ENCODE assay signal across 18 mouse cellular contexts in genomic region chr10:20568630-20569029, GRCm38 (mm10).
DNase-seq lines count a peak whose midpoint lies in the region; ATAC-seq and TF ChIP-seq lines count a peak whose summit lies in the region.
"Had no signal": no experiment of that assay in that cellular context is flagged by ENCODE, and none has a peak within 500 bp of the region (broad histone marks: within the 10 kb centered on the region; RNA-seq: fewer than 3 reads in every experiment).

No protein-coding gene starts in this region.

- no peaks in the 10 kb centered on the region for H3K27me3 ChIP-seq in forebrain, embryonic 14.5 days (replicated peaks; ENCODE audit: control insufficient read depth, insufficient read depth, low read length)
- H3K27me3 ChIP-seq in forebrain, embryonic 11.5 days (ENCODE audit: control insufficient read depth, insufficient read depth, low read length) = no peaks in the 10 kb centered on the region
- H3K27me3 ChIP-seq in heart, embryonic 11.5 days (ENCODE audit: control insufficient read depth, insufficient read depth, low read length) = no peaks in the 10 kb centered on the region
- no peaks in the 10 kb centered on the region for H3K27me3 ChIP-seq in lung, embryonic 14.5 days (ENCODE audit: insufficient read depth, low read length)
- H3K27me3 ChIP-seq: limb, embryonic 15.5 days had no signal

- no peak overlapping the region for H3K4me3 ChIP-seq in forebrain, embryonic 14.5 days (ENCODE audit: low read depth, low read length)
- H3K4me3 ChIP-seq in forebrain, embryonic 11.5 days (ENCODE audit: low read depth, low read length) = no peak overlapping the region
- no peak overlapping the region for H3K4me3 ChIP-seq in heart, embryonic 11.5 days (ENCODE audit: low read depth, low read length)
- no peak overlapping the region for H3K4me3 ChIP-seq in lung, embryonic 14.5 days (ENCODE audit: low read depth, low read length)
- H3K4me3 ChIP-seq: hindbrain, embryonic 10.5 days; left cerebral cortex, adult 2 months; limb, embryonic 15.5 days; midbrain, embryonic 10.5 days had no signal

- H3K27ac ChIP-seq in forebrain, embryonic 14.5 days (ENCODE audit: low read depth, low read length) = no peak overlapping the region
- H3K27ac ChIP-seq in forebrain, embryonic 11.5 days (ENCODE audit: low read depth, low read length) = no peak overlapping the region
- no peak overlapping the region for H3K27ac ChIP-seq in heart, embryonic 11.5 days (ENCODE audit: low read depth, low read length)
- H3K27ac ChIP-seq in lung, embryonic 14.5 days (ENCODE audit: low read depth) = no peak overlapping the region
- H3K27ac ChIP-seq: hindbrain, embryonic 10.5 days; left cerebral cortex, adult 2 months; midbrain, embryonic 10.5 days had no signal

- H3K9me3 ChIP-seq in forebrain, embryonic 14.5 days (replicated peaks; ENCODE audit: control insufficient read depth, low read length) = no peaks in the 10 kb centered on the region
- H3K9me3 ChIP-seq in forebrain, embryonic 11.5 days (ENCODE audit: control insufficient read depth, low read length) = no peaks in the 10 kb centered on the region
- H3K9me3 ChIP-seq in heart, embryonic 11.5 days (replicated peaks; ENCODE audit: control insufficient read depth, low read length) = no peaks in the 10 kb centered on the region
- no peaks in the 10 kb centered on the region for H3K9me3 ChIP-seq in lung, embryonic 14.5 days (ENCODE audit: low read depth, low read length)
- H3K9me3 ChIP-seq: hindbrain, embryonic 10.5 days; limb, embryonic 15.5 days; midbrain, embryonic 10.5 days had no signal

- TF ChIP-seq CTCF in lung, embryonic 14.5 days (IDR thresholded peaks at IDR 0.05; ENCODE audit: low read depth) = no peak
- TF ChIP-seq CTCF in brain, embryonic 14.5 days (IDR thresholded peaks at IDR 0.05; ENCODE audit: borderline replicate concordance, extremely low read depth, insufficient read depth, insufficient read length) = no peak

- H3K36me3 ChIP-seq in forebrain, embryonic 14.5 days (ENCODE audit: control insufficient read depth, insufficient read depth, low read length) = no peaks in the 10 kb centered on the region
- no peaks in the 10 kb centered on the region for H3K36me3 ChIP-seq in forebrain, embryonic 11.5 days (ENCODE audit: control insufficient read depth, insufficient read depth, low read length)
- no peaks in the 10 kb centered on the region for H3K36me3 ChIP-seq in heart, embryonic 11.5 days (ENCODE audit: control insufficient read depth, insufficient read depth, low read length)
- H3K36me3 ChIP-seq in lung, embryonic 14.5 days (ENCODE audit: insufficient read depth) = no peaks in the 10 kb centered on the region
- H3K36me3 ChIP-seq: hindbrain, embryonic 10.5 days; limb, embryonic 15.5 days; midbrain, embryonic 10.5 days had no signal

- H3K4me2 ChIP-seq in forebrain, embryonic 14.5 days (ENCODE audit: low read length) = no peak overlapping the region
- H3K4me2 ChIP-seq in forebrain, embryonic 11.5 days (ENCODE audit: low read depth, low read length, severe bottlenecking) = no peak overlapping the region
- no peak overlapping the region for H3K4me2 ChIP-seq in heart, embryonic 11.5 days
- H3K4me2 ChIP-seq in lung, embryonic 14.5 days = no peak overlapping the region
- H3K4me2 ChIP-seq: limb, embryonic 15.5 days had no signal

- TF ChIP-seq POLR2A in brain, embryonic 14.5 days (IDR thresholded peaks at IDR 0.05; ENCODE audit: borderline replicate concordance, extremely low read depth, insufficient read depth, insufficient read length, poor library complexity, severe bottlenecking) = no peak

- peak; percentile 40; the same call in 1 of the 2 replicates for ATAC-seq in forebrain, embryonic 14.5 days
- ATAC-seq in forebrain, embryonic 11.5 days (replicated peaks; ENCODE audit: low FRiP score) = no peak
- no peak for ATAC-seq in heart, embryonic 11.5 days (replicated peaks; ENCODE audit: insufficient number of reproducible peaks, low FRiP score, low TSS enrichment)
- ATAC-seq in lung, embryonic 14.5 days (ENCODE audit: insufficient read depth) = no peak
- ATAC-seq: liver, postnatal 0 days had no signal

- 57% methylated on average over 6 of the region's 6 CpGs for WGBS in forebrain, embryonic 14.5 days
- WGBS in forebrain, embryonic 11.5 days = 87% methylated on average over 6 of the region's 6 CpGs
- 54% methylated on average over 6 of the region's 6 CpGs for WGBS in heart, embryonic 11.5 days (ENCODE audit: insufficient replicate concordance)
- WGBS in lung, embryonic 14.5 days = 71% methylated on average over 6 of the region's 6 CpGs

- H3K4me1 ChIP-seq in forebrain, embryonic 14.5 days (ENCODE audit: control insufficient read depth, insufficient read depth, low read length) = no peaks in the 10 kb centered on the region
- no peaks in the 10 kb centered on the region for H3K4me1 ChIP-seq in forebrain, embryonic 11.5 days (replicated peaks; ENCODE audit: control insufficient read depth, insufficient read depth, low read length)
- peaks cover 13% of the 10 kb centered on the region for H3K4me1 ChIP-seq in heart, embryonic 11.5 days (ENCODE audit: control insufficient read depth, insufficient read depth, low read length)
- no peaks in the 10 kb centered on the region for H3K4me1 ChIP-seq in lung, embryonic 14.5 days (ENCODE audit: insufficient read depth)
- H3K4me1 ChIP-seq: hindbrain, embryonic 10.5 days; midbrain, embryonic 10.5 days had no signal

- H3K9ac ChIP-seq in forebrain, embryonic 14.5 days (ENCODE audit: low read length) = no peak overlapping the region
- H3K9ac ChIP-seq in forebrain, embryonic 11.5 days (ENCODE audit: low read length) = no peak overlapping the region
- no peak overlapping the region for H3K9ac ChIP-seq in heart, embryonic 11.5 days (ENCODE audit: low read depth, low read length)
- H3K9ac ChIP-seq in lung, embryonic 14.5 days = no peak overlapping the region
- H3K9ac ChIP-seq: limb, embryonic 15.5 days; liver, postnatal 0 days had no signal

- intact Hi-C loops in left cerebral cortex, postnatal 10 days (cut with DNase I) = no loop called here

- peak; percentile 57 for DNase-seq in forebrain, embryonic 14.5 days (ENCODE audit: low spot score)
- no peak for DNase-seq in forebrain, embryonic 11.5 days (ENCODE audit: low spot score)
- DNase-seq in heart, postnatal 4 days = peak; percentile 66
- peak; percentile 53 for DNase-seq in lung, embryonic 14.5 days
- no peak for DNase-seq in lung, postnatal 14 days
- DNase-seq in brain, embryonic 14.5 days (ENCODE audit: low read depth) = peak; percentile 66
- no peak for DNase-seq in left cerebral cortex, postnatal 10 days (ENCODE audit: extremely low spot score in 1 of 2, low spot score in 2 of 2)
- DNase-seq: adrenal gland, adult 8-10 months; B cell, adult 2 months; cerebellum, adult 9-10 months; gastrocnemius, postnatal 14 days; liver, postnatal 0 days; thymus, adult 2 months had no signal

Comparison
In these comparisons a context has a peak if more than half of its experiments do, and no peak if none do; other contexts are left out.
1. DNase-seq: peak in forebrain, embryonic 14.5 days (single experiment), heart, postnatal 4 days (single experiment), lung, embryonic 14.5 days (single experiment) and brain, embryonic 14.5 days (single experiment); none in forebrain, embryonic 11.5 days (single experiment), lung, postnatal 14 days (single experiment) and left cerebral cortex, postnatal 10 days (0 of 2).